Mouse (Mus musculus) forebrain, embryonic 10.5 days (tissue): ENCODE data around the gene Ak9. TPM values are rescaled to one million over a fixed set of nuclear protein-coding genes. Genes with fewer than 3 reads are reported as not detected.

Experiments used
- polyA plus RNA-seq: library from polyadenylated mRNA; unstranded; fragments of >200 nt; fragmentation: Nextera tagmentation; extraction: Ambion mirVana; gene quantifications from 2 replicates; pipeline ENCODE4 v1.2.1, GENCODE M21; 2016

Ak9 gene
- polyA plus RNA-seq, 1 experiment from 2014 or later: 0.02 TPM

Other genes with a start within 250 kb of the Ak9 start
- gene Gpr6, start 231.7 kb upstream of the Ak9 start, polyA plus RNA-seq: not detected in 2 replicates
- gene Fig4, start 720 bp upstream of the Ak9 start, polyA plus RNA-seq: 15.7 and 16.7 TPM in 2 replicates
- 16.0 and 17.7 TPM in 2 replicates for gene Zbtb24, start 146.4 kb downstream of the Ak9 start, polyA plus RNA-seq
- 48.3 and 50.0 TPM in 2 replicates for gene Mical1, start 172.3 kb downstream of the Ak9 start, polyA plus RNA-seq
- 64.7 and 65.6 TPM in 2 replicates for gene Smpd2, start 186.4 kb downstream of the Ak9 start, polyA plus RNA-seq
- 0.71 and 1.8 TPM in 2 replicates for gene Ppil6, start 186.5 kb downstream of the Ak9 start, polyA plus RNA-seq
- 125 and 129 TPM in 2 replicates for gene Cd164, start 215.4 kb downstream of the Ak9 start, polyA plus RNA-seq